Mouse (Mus musculus) 3134 (cell line): ENCODE data around the gene Otud5.
"Not testable (repeated sequence)": the region's sequence is repeated elsewhere in the genome, so short reads cannot be mapped to it uniquely, and the experiment has no call there.

ENCODE experiments used
- DNase-seq: peaks from one replicate; pipeline ENCODE4 v3.0.0-alpha.2; 2011; ENCODE audit warnings: low spot score; ENCODE audit not compliant: insufficient read length; ENCODE audit errors: extremely low read depth

Gene Otud5

GRCm38 (mm10) chrX:7878495-7878894 lies 37.3 kb downstream of the Otud5 start:
- no peak for DNase-seq

- peak; percentile 24 for DNase-seq
Measured at GRCm38 (mm10) chrX:7879819-7880218, 38.7 kb downstream of the Otud5 start.

- DNase-seq = peak; percentile 87
Measured at GRCm38 (mm10) chrX:7883841-7884567, 42.8 kb downstream of the Otud5 start, which contains the start of gene Slc35a2. Gene Slc35a2, plus strand, starts transcription at chrX:7884028.

GRCm38 (mm10) chrX:7898211-7898610 lies 57.0 kb downstream of the Otud5 start:
- no peak for DNase-seq

GRCm38 (mm10) chrX:7898880-7899874 lies 58.0 kb downstream of the Otud5 start, which contains the start of the genes Pqbp1 and Timm17b:
Gene Pqbp1, minus strand, starts transcription at chrX:7899269.
Gene Timm17b, plus strand, starts transcription at chrX:7899357.
- peak; percentile 88 for DNase-seq

- DNase-seq = no peak
Measured at GRCm38 (mm10) chrX:7904441-7904840, 63.3 kb downstream of the Otud5 start.

GRCm38 (mm10) chrX:7907735-7908134 lies 66.6 kb downstream of the Otud5 start, which contains the start of gene Gm10491:
Gene Gm10491, minus strand, starts transcription at chrX:7907835.
- DNase-seq = no peak

- DNase-seq = not testable (repeated sequence)
Measured at GRCm38 (mm10) chrX:7909242-7909641, 68.1 kb downstream of the Otud5 start, which contains the start of gene Gm10490. Gene Gm10490, plus strand, starts transcription at chrX:7909542.

GRCm38 (mm10) chrX:7910473-7910872 lies 69.3 kb downstream of the Otud5 start:
- DNase-seq = no peak

GRCm38 (mm10) chrX:7915669-7916068 lies 74.5 kb downstream of the Otud5 start:
- DNase-seq = not testable (repeated sequence)

- not testable (repeated sequence) for DNase-seq
Measured at GRCm38 (mm10) chrX:7917960-7918359, 76.8 kb downstream of the Otud5 start.

GRCm38 (mm10) chrX:7919601-7920383 lies 78.6 kb downstream of the Otud5 start, which contains the start of gene Pcsk1n:
Gene Pcsk1n, plus strand, starts transcription at chrX:7919822.
- no peak for DNase-seq

GRCm38 (mm10) chrX:7922032-7922431 lies 80.9 kb downstream of the Otud5 start:
- DNase-seq = no peak
